Mouse (Mus musculus): ENCODE measurements around the gene Atg4c.

The Atg4c gene

DNA sequence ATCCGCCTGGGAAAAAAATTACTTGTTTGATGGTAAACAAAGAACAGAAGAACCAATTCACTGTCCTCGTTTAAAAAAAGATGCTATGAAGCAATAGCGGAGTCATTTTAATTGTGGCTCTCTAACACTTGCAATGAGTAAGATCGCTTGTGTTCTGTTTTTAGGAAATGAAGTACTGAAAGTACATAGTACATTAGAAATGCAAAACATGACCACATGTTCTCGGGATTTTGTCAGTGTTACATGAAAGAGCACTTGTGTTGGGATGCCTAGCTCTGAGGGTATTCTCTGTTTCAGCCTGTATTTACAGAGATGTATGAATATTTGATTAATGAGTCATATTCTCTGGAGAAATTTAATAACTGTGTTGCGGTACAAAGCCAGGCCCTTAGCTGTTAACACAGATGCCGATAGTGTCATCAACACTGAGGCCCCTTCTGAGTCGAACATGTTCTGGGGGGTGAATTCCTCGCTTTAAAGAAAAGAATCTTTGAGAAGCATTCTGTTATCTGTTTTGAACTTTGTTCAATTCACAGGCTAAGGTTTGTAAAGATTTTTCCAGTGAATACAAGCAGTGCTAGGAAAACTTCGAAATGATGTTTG is 73.2 kb downstream of the Atg4c start:
- DNase-seq, result no peak

DNA sequence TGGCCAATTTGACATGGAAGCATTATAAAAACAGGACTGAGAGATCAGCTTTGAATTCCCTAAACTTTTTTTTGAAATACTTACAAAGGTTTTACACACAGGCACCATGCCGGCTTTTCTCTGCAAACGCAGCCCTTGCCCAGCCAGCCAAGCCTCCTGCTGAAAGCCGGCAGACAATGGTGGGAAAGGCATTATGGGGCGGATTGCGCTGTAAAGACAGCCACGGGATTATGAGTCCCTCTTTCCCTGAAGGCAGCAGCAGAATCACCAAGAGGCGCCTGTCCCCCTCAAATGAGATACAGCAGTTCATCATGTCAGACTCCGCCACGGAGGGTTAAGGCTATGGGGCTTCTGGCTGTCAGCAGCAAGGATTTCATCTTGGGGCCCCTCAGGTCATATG is 79.1 kb downstream of the Atg4c start:
- peak; percentile 43 for DNase-seq

DNA sequence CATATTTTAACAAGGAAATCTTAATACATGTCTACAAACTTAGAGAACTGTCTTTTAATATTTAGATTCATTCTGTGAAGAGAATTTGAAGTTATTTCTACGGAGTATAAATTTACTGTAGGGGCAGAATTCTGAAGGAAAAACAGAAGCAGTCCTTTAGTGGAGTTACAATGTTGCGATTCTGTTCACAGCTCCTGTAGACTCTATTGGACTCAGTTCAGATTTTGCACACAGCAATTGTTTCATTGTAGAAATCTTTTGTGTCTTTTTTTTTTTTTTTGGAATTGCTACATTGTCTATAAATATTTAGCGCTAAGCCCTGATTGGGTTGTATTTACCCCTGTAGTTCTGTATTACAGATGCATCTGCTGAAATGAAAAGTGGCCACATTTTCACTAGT is 79.7 kb downstream of the Atg4c start:
- no peak for DNase-seq

DNA sequence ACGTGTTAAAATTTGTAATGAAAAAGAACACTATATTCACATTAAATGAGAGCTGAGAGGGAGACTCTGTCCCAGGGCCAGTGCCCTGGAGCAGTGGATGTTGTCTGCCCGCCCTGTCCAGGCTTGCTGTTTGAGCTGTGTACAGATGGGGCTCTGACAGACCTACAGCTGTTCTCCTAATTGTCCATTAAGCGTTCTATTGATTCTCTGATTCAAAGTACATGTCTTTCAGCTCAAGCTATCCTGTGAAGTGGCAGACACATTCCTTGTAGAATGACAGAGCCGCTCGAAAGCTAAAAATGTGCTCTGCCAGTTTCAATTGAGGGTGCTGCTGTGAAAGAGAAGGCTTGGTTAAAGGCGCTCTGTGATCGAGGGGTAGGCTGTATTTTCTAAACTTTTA is 80.2 kb downstream of the Atg4c start:
- DNase-seq, result no peak

DNA sequence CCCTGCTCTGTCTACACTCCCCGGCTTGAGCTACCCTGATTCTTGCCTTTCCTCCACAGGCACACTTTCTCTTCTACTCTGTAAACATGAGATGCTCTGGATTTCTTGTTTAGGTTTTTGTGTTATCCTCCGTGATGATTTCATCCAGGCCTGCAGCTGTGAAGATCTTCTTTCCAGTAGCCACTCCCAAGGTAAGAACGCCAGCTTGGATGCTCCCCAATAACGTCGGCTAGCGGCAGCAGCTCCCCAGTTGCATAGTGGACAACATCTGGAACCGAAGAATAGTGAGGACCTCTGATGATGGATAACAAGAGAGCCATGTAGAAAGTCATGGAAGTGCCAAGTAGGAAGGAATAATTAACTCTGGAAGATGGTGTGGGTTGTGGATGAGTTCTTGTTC is 85.1 kb downstream of the Atg4c start:
- no peak for DNase-seq

DNA sequence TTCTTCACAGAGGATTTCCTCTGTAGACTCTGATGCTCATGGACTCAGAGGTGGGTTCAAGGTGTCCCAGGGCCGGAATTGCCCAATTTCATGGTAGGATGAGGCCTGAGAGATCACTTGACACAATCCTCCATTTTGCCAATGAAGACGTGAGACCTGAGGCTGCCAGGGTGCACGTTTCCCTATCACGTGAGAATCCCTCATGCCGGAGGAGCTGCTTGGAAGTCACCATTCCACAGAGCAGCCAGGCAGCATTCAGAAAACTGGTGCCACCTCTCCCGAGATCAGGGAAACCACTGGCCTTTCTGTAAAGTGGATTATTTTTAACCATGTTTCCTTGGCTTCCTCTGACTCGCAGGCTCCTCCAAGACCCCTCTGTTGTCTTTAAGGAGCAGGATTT is 88.0 kb downstream of the Atg4c start:
- no peak for DNase-seq

DNA sequence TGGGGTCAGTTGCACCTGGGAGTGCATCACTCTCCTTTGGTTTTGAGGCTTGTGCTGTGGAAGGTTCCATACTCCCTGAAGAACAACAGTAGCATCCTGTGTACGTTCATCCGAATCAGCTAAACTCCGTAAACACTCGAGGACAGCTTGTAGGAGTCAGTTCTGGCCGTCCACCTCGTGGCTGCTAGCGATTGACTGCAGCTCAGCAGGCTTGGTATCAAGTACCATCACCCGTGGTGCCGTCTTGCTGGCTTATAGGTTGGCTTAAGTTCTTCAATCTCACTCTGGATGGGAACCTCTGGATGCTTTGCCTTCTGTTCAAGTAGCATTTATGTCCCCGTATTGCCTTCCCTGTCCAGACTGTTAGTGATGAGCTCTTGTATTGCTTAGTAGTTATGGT is 95.6 kb downstream of the Atg4c start:
- no peak for DNase-seq

DNA sequence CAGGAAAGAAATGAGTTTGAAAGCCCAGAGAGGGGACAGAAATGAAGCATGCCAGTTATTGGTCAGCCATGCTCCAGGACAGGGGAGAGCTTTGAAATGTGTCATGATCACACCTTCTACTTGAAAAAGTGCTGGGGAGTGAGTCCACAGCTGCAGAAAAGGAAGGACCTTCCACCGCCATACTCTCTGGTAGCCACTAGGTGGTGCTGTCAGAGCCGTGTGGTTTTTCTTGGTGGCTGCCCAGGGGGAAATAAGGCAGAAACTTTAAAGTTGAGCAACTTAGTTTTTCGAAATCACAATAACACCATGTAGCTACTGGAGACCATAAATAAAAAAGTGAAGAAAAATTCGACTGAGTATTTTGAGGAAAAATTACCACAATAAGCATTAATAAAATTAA is 104.9 kb downstream of the Atg4c start:
- DNase-seq, result peak; percentile 47

DNA sequence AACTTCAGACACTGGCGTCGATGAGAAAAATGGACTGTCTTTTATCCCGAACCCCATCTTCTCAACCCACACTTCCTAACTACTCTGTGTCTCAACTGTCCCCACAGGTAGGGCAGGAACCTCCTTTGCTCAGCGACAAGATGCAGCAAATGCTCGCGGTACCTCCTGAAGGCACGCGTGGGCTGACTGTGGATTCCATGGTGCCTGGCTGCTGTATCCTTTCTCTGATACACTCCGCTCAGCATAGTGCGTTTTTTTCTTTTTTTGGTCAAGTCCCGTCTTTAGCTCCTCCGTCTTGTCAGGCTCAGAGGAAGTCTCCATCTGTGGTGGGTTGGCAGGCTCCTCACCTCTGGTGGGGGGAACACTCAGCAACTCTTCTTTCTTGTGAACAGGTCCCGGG is 111.1 kb downstream of the Atg4c start:
- DNase-seq, result no peak

Measured in retina, postnatal 1 day (tissue).